Mouse (Mus musculus): ENCODE results near the gene Slx4ip. TPM values are rescaled to one million over a fixed set of nuclear protein-coding genes. Genes with fewer than 3 reads are reported as not detected.

Gene Slx4ip
- polyA plus RNA-seq, 1 experiment from 2014 or later = 5.6 TPM

DNA sequence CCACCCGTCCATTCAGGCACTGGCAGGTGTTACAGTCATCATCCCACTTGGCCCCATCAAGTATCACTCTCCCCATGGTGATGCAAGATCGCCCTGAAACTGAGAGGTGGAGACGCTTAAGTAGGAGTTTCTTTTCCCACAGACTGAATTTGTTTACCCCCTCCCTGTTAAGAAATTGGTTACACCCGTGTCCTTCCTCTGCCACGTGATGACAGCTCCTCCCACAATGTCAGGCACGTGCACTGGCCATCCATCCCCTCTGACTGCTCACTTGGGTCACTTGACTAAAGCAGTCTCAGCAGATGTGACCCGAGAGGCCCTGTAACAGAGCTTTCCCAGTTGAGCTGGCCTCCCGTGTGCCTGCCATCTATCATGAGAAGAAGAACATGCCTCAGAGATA lies 194.2 kb downstream of the Slx4ip start:
- H3K4me3 ChIP-seq (replicated peaks; ENCODE audit: low read length) = no peak overlapping the region
- WGBS = 63% methylated on average over 8 of the region's 8 CpGs
- H3K9ac ChIP-seq (ENCODE audit: low read length) = no peak overlapping the region
- H3K27me3 ChIP-seq (ENCODE audit: control insufficient read depth, insufficient read depth, low read length) = no peaks in the 10 kb centered on the region
- H3K4me2 ChIP-seq (ENCODE audit: low read depth, low read length) = no peak overlapping the region
- no peak overlapping the region for H3K27ac ChIP-seq (ENCODE audit: low read length)
- ATAC-seq (ENCODE audit: insufficient read depth, low FRiP score) = no peak
- H3K9me3 ChIP-seq (replicated peaks; ENCODE audit: control insufficient read depth, low read length) = no peaks in the 10 kb centered on the region
- peaks cover 9% of the 10 kb centered on the region; the same call in 1 of the 2 replicates for H3K4me1 ChIP-seq (ENCODE audit: control insufficient read depth, insufficient read depth, low read length)
- peaks cover 37% of the 10 kb centered on the region for H3K36me3 ChIP-seq (ENCODE audit: control insufficient read depth, insufficient read depth, low read length)

DNA sequence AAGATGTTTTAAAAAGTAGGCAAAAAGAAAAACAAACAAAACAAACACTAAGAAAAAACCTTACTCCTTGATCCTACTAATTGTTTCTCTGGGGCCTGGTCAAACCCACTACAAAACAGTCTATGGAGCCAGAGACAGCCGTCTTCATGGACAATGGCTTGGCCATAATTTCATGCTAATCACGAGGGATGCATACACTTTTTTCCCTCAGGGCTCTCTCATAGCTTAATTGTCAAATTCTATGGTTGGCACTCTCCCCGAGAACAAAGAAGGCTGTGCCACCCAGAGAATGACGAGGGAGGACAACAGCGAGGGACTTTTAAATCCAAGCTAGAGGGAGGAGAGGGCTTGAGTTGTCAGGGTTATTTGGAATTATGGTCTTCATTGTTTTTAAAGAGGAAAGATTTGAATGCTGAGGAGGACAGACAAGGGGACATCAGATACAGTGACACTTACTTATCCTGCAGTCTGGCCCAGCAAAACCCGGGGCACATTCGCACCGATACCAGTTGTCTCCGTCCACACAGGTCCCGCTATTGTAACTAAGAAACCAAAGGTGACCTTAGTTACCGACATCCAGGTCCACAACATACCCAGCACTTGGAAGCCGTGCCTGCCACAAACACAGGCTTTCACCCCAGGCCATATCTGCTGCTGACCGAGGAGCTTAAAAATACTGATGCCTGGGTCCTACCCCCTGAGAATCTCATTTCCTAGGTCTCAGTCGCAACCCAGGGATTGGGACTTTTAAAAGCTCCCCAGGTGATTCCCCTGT lies 195.8 kb downstream of the Slx4ip start:
- ATAC-seq (ENCODE audit: insufficient read depth, low FRiP score) = no peak
- 87% methylated on average over 14 of the region's 14 CpGs for WGBS
- H3K4me1 ChIP-seq (ENCODE audit: control insufficient read depth, insufficient read depth, low read length) = no peaks in the 10 kb centered on the region
- peaks cover 45% of the 10 kb centered on the region for H3K36me3 ChIP-seq (ENCODE audit: control insufficient read depth, insufficient read depth, low read length)
- H3K27me3 ChIP-seq (ENCODE audit: control insufficient read depth, insufficient read depth, low read length) = no peaks in the 10 kb centered on the region
- H3K9me3 ChIP-seq (replicated peaks; ENCODE audit: control insufficient read depth, low read length) = no peaks in the 10 kb centered on the region
- no peak overlapping the region for H3K9ac ChIP-seq (ENCODE audit: low read length)
- no peak overlapping the region for H3K4me3 ChIP-seq (replicated peaks; ENCODE audit: low read length)
- no peak overlapping the region for H3K27ac ChIP-seq (ENCODE audit: low read length)
- no peak overlapping the region for H3K4me2 ChIP-seq (ENCODE audit: low read depth, low read length)

DNA sequence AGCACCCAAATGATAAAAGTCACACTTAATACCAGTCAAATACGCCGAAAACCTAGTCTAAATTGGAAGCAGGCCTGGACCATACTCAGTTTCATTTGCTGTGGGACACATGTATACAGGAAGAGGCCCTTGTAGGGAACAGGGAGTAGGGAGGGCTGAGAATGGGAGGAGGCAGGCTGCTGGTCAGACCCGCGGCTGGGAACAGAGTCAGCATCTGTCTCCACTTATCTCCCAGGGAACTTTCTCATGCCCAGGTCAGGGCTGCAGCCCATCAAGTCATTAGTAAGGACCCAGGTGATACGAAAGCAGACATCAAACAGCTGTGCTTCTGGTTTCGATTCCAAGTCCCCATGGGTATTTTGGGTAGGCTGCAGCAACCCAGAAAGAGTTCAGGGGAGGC lies 196.7 kb downstream of the Slx4ip start:
- H3K27me3 ChIP-seq (ENCODE audit: control insufficient read depth, insufficient read depth, low read length) = no peaks in the 10 kb centered on the region
- no peaks in the 10 kb centered on the region for H3K9me3 ChIP-seq (replicated peaks; ENCODE audit: control insufficient read depth, low read length)
- no peak overlapping the region for H3K4me3 ChIP-seq (replicated peaks; ENCODE audit: low read length)
- no peak overlapping the region for H3K27ac ChIP-seq (ENCODE audit: low read length)
- no peak overlapping the region for H3K4me2 ChIP-seq (ENCODE audit: low read depth, low read length)
- peaks cover 45% of the 10 kb centered on the region for H3K36me3 ChIP-seq (ENCODE audit: control insufficient read depth, insufficient read depth, low read length)
- ATAC-seq (ENCODE audit: insufficient read depth, low FRiP score) = 0 out of 2 replicates have a peak, but pooled peaks have one; percentile 48
- no peaks in the 10 kb centered on the region for H3K4me1 ChIP-seq (ENCODE audit: control insufficient read depth, insufficient read depth, low read length)
- WGBS = 58% methylated on average over 6 of the region's 6 CpGs
- H3K9ac ChIP-seq (ENCODE audit: low read length) = no peak overlapping the region

DNA sequence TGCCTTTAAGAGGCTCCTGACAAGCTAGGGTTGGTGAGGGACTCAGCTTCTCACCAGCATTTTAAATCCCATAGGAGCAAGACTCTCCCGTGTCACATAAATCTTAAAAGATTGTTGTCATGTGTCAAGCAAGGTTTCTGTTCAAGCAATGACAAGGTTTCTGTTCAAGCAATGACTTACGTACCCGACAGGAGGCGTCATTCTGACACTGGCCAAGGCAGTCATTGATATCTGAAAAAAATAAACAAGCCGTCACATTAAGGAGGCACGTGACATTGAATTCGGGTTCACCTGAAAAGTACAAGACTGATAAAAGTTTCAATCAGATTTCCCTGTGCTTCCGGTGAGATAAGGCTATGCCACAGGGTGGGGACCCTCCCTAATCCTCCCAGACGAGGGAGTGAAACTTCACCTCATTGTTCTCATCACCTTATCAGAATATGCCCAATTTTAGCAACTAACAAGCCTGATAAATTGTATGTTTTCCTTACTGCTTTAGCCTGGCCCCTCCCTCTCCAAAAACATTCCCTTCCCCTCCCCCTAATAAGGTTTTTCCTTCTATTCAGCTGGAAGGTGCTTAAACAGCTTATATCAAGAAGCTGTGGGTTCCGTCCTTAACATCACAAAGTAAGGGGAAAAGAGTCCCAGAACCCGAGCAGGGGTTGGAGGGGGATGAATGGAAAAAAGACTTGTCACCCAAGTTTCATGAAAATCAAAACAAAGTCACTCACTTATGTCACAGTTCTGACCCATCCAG lies 200.9 kb downstream of the Slx4ip start:
- Histone ChIP-seq H3K4me1 (ENCODE audit: control insufficient read depth, insufficient read depth, low read length) (peaks cover under 1% of the 10 kb centered on the region; the same call in 1 of the 2 replicates), H3K27me3 (ENCODE audit: control insufficient read depth, insufficient read depth, low read length) (no peaks in the 10 kb centered on the region), H3K36me3 (ENCODE audit: control insufficient read depth, insufficient read depth, low read length) (peaks cover 23% of the 10 kb centered on the region; the same call in 1 of the 2 replicates), H3K4me2 (ENCODE audit: low read depth, low read length) (no peak overlapping the region), H3K9ac (ENCODE audit: low read length) (no peak overlapping the region), H3K4me3 (replicated peaks; ENCODE audit: low read length) (no peak overlapping the region), H3K27ac (ENCODE audit: low read length) (no peak overlapping the region), H3K9me3 (replicated peaks; ENCODE audit: control insufficient read depth, low read length) (no peaks in the 10 kb centered on the region)
- WGBS = 54% methylated on average over 11 of the region's 11 CpGs
- no peak for ATAC-seq (ENCODE audit: insufficient read depth, low FRiP score)

DNA sequence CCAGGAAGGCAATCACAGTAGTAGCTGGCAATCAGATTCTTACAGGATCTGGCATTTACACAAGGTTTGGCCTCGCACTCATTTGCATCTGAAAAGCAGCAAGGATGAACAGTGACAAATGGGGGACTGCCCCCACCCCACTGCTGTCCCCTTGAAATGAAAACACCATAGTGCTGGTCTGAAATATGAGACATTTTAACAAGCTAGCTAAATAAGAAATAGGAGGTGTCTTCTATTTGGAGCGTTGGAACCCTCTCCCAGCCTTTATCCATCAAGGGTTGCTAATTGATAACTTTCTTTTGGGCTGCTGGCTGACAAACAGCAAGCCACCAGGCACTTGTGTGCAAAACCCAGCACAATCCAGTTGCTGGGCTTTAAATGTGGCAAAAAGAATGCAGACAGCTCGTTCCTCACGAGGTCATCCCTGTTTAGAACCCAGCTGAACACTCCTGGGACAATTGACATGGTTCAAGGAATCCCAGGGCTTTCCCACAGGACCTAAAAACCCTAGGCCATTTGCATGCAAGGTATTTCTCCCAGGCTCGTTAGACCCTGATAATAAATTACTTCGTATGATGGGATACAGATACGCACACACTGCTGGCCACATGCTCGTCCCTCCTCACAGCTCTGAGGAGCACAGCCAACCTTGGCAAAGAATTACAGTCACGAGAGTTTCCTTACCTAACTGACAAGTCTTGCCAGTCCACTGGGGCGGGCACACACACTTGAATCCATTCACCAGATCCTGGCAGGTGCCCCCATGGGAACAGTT lies 201.7 kb downstream of the Slx4ip start:
- WGBS = 62% methylated on average over 10 of the region's 10 CpGs
- peaks cover 9% of the 10 kb centered on the region for H3K4me1 ChIP-seq (ENCODE audit: control insufficient read depth, insufficient read depth, low read length)
- no peak overlapping the region for H3K27ac ChIP-seq (ENCODE audit: low read length)
- H3K36me3 ChIP-seq (ENCODE audit: control insufficient read depth, insufficient read depth, low read length) = peaks cover 17% of the 10 kb centered on the region; the same call in 1 of the 2 replicates
- H3K4me2 ChIP-seq (ENCODE audit: low read depth, low read length) = no peak overlapping the region
- no peak overlapping the region for H3K9ac ChIP-seq (ENCODE audit: low read length)
- no peak for ATAC-seq (ENCODE audit: insufficient read depth, low FRiP score)
- no peaks in the 10 kb centered on the region for H3K27me3 ChIP-seq (ENCODE audit: control insufficient read depth, insufficient read depth, low read length)
- no peaks in the 10 kb centered on the region for H3K9me3 ChIP-seq (replicated peaks; ENCODE audit: control insufficient read depth, low read length)
- H3K4me3 ChIP-seq (replicated peaks; ENCODE audit: low read length) = no peak overlapping the region

DNA sequence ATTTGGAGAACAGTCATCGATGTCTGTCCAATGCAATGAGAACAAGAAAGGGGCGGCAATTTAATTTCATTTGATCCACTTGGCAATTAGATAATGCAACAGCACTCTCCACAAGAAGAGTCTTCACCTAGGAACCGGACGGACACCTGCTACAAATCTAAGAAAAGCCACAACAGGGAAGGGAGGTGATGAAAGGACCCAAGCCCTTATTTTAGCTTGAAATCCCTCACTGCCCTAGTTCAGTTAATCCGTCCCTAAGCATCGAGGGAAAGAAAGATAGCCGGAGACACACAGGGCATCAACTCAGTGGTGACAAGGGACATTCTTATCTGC lies 202.2 kb downstream of the Slx4ip start:
- no peak overlapping the region for H3K4me2 ChIP-seq (ENCODE audit: low read depth, low read length)
- H3K36me3 ChIP-seq (ENCODE audit: control insufficient read depth, insufficient read depth, low read length) = peaks cover 22% of the 10 kb centered on the region; the same call in 1 of the 2 replicates
- H3K27ac ChIP-seq (ENCODE audit: low read length) = no peak overlapping the region
- H3K27me3 ChIP-seq (ENCODE audit: control insufficient read depth, insufficient read depth, low read length) = no peaks in the 10 kb centered on the region
- WGBS = 88% methylated on average over 7 of the region's 7 CpGs
- peaks cover 14% of the 10 kb centered on the region for H3K4me1 ChIP-seq (ENCODE audit: control insufficient read depth, insufficient read depth, low read length)
- H3K9me3 ChIP-seq (replicated peaks; ENCODE audit: control insufficient read depth, low read length) = no peaks in the 10 kb centered on the region
- no peak overlapping the region for H3K9ac ChIP-seq (ENCODE audit: low read length)
- no peak overlapping the region for H3K4me3 ChIP-seq (replicated peaks; ENCODE audit: low read length)
- ATAC-seq (ENCODE audit: insufficient read depth, low FRiP score) = no peak

DNA sequence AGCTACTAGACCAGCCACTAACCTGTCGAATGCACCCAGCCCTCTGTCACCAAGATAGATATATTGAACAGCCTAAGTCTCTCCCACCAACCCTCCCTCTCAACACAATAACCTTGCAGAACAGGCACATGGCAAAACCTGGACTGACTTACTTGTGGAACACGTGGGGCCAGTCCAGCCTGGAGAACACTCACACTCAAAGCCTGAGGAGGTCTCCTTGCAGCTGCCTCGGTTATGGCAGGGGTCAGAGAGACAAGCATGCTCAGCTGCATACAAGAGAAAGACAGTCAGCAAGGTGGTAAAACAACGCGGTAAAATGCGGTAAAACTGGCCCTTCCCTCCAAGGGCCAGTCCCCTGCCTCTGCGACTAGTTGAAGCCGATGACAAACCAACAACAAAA lies 203.3 kb downstream of the Slx4ip start:
- no peak overlapping the region for H3K4me2 ChIP-seq (ENCODE audit: low read depth, low read length)
- peaks cover 23% of the 10 kb centered on the region for H3K4me1 ChIP-seq (ENCODE audit: control insufficient read depth, insufficient read depth, low read length)
- no peak overlapping the region for H3K9ac ChIP-seq (ENCODE audit: low read length)
- H3K27ac ChIP-seq (ENCODE audit: low read length) = no peak overlapping the region
- H3K4me3 ChIP-seq (replicated peaks; ENCODE audit: low read length) = no peak overlapping the region
- no peaks in the 10 kb centered on the region for H3K27me3 ChIP-seq (ENCODE audit: control insufficient read depth, insufficient read depth, low read length)
- ATAC-seq (ENCODE audit: insufficient read depth, low FRiP score) = no peak
- H3K9me3 ChIP-seq (replicated peaks; ENCODE audit: control insufficient read depth, low read length) = no peaks in the 10 kb centered on the region
- peaks cover 22% of the 10 kb centered on the region; the same call in 1 of the 2 replicates for H3K36me3 ChIP-seq (ENCODE audit: control insufficient read depth, insufficient read depth, low read length)
- 72% methylated on average over 8 of the region's 8 CpGs for WGBS

DNA sequence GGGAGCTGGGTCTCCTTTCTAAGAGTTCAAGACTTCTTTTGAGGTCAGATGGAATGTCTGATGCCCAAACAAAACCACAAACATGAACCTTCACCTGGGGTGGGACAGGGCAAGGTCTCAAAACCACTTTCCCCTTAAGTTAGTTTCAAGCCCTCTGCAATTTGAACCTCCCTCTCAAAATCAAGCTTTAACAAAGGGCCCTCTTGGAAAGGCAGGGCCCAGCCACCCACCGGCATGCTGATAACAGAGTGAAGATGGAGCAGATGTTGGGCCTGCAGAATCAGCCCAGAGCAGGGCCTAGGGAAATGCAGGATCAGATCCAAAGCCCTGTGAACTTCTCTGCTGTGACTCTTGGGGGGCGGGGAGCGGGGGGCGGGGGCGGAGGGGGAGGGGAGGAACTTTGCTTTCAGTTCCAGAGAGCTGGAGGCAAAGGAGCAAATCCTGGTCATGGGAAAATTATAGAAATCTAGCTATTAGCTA lies 206.0 kb downstream of the Slx4ip start:
- no peaks in the 10 kb centered on the region for H3K27me3 ChIP-seq (ENCODE audit: control insufficient read depth, insufficient read depth, low read length)
- H3K27ac ChIP-seq (ENCODE audit: low read length) = peak overlapping the region; percentile 68; the same call in 1 of the 2 replicates
- H3K4me3 ChIP-seq (replicated peaks; ENCODE audit: low read length) = no peak overlapping the region
- H3K4me2 ChIP-seq (ENCODE audit: low read depth, low read length) = no peak overlapping the region
- H3K9me3 ChIP-seq (replicated peaks; ENCODE audit: control insufficient read depth, low read length) = no peaks in the 10 kb centered on the region
- H3K4me1 ChIP-seq (ENCODE audit: control insufficient read depth, insufficient read depth, low read length) = peaks cover 34% of the 10 kb centered on the region
- ATAC-seq (ENCODE audit: insufficient read depth, low FRiP score) = no peak
- WGBS = 39% methylated on average over 4 of the region's 5 CpGs
- H3K9ac ChIP-seq (ENCODE audit: low read length) = no peak overlapping the region
- peaks cover 14% of the 10 kb centered on the region; the same call in 1 of the 2 replicates for H3K36me3 ChIP-seq (ENCODE audit: control insufficient read depth, insufficient read depth, low read length)

Measured in stomach, embryonic 16.5 days (tissue).